Mouse (Mus musculus) layer of hippocampus, postnatal 25 days (tissue): ENCODE results near the gene Smim1. TPM values are rescaled to one million over a fixed set of nuclear protein-coding genes. Genes with fewer than 3 reads are reported as not detected.

ENCODE experiments used
- DNase-seq, 2 experiments: peaks; one replicate each; pipeline ENCODE4 v3.0.0; 2022; ENCODE audit warnings: mixed read lengths in 2 of 2, low spot score in 1 of 2; ENCODE audit errors: extremely low spot score in 1 of 2
- total RNA-seq, 2 experiments: library from RNA; stranded (reverse); gene quantifications; 2 replicates each; pipeline ENCODE4 v1.2.3; 2021

The Smim1 gene
- 1 to 10 TPM; 7.5 to 9.5 TPM for total RNA-seq

GRCm38 (mm10) chr4:154025641-154026440 lies at the start of gene Smim1:
Gene Smim1, minus strand, starts transcription at chr4:154026230.
- DNase-seq: peak in 1 of 2 experiments; percentile 64

- DNase-seq: no peak
These were observed 45.9 kb upstream of the Smim1 start for GRCm38 (mm10) chr4:154071941-154072340.

DNA sequence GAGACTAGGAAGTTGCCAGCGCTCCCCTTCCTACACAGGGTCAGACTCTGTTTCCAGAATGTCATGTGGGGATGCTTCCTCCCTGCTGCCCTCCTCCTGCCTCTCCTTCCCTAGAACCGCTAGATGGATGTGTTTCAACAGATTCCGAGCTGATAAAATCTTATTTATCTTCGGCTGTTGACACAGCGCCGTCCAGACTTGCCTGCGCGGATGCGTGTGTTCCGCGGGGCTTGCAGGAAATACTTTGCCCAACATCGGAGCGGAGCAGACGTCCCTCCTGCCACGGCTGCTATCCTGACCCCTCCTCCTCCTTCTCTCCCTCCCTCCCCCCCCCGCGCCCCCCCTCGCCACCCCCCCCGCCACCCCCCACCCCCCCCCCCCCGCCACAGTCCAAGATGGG lies 45.5 kb upstream of the Smim1 start:
- no peak for DNase-seq

- no peak for DNase-seq
These were observed 44.9 kb upstream of the Smim1 start for GRCm38 (mm10) chr4:154070896-154071295.

- DNase-seq: peak in 1 of 2 experiments; percentile 24
These were observed 39.1 kb upstream of the Smim1 start for GRCm38 (mm10) chr4:154064827-154065773.

GRCm38 (mm10) chr4:154057696-154058095 lies 31.7 kb upstream of the Smim1 start:
- DNase-seq: no peak

GRCm38 (mm10) chr4:154056661-154057060 lies 30.6 kb upstream of the Smim1 start:
- DNase-seq: no peak

GRCm38 (mm10) chr4:154056046-154056445 lies 30.0 kb upstream of the Smim1 start:
- no peak for DNase-seq

DNA sequence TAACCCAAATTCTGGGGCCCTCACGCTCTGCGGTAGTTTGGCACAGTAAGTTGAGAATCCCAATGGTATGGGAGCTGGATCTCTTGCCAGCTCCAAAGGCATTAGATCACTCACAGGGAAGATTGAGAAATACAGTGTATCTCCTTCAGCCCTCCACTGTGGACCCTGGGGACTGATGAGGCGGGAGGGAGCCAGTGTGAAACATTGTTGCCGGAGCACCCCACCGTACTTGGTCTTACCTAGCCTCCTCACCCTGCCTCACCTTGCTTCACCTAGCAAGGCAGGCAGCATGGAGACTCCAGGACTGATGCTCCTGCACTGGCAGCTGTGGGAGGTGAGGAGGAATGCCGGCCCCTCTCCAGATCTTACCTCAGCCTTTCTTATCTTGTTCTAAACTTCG lies 29.5 kb upstream of the Smim1 start:
- DNase-seq: no peak

DNA sequence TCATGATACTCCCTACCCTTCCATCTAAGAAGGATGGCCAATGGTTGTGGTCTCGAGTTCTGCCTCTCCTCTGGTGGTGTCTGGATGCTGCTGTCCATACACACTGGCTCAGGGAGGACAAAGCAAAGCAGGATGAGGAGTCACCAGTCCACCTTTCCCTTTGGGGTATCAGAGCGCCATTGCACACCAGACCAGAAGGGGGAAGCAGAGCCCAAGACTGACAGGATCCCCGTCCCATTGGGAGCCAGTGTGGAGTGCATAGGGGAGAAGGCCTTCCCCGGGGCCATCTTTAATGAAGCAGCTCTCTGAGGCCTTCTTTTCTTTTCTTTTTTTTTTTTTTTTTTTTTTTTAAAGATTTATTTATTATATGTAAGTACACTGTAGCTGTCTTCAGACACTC lies 27.0 kb upstream of the Smim1 start:
- DNase-seq: no peak

DNA sequence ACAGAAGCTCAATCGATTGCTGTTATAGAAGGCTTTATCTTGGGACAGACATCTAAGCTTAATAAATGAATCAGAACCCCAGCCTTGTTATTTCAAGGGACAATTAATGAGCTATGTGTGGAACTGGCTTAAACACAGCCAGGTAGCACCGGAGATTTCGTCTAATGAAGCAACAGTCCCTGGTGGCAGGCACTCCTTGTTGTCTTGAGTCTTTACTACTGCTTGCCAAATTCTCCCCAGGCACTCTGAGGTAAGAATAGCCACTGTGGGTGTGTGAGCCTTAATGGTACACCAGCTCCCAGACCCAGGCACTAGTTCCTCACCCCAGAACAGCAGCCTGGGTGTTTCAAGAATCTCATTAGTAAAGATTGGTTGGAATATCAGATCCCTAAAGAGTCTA lies 25.4 kb upstream of the Smim1 start:
- DNase-seq: no peak

- DNase-seq: no peak
These were observed 19.8 kb upstream of the Smim1 start for GRCm38 (mm10) chr4:154045837-154046236.

DNA sequence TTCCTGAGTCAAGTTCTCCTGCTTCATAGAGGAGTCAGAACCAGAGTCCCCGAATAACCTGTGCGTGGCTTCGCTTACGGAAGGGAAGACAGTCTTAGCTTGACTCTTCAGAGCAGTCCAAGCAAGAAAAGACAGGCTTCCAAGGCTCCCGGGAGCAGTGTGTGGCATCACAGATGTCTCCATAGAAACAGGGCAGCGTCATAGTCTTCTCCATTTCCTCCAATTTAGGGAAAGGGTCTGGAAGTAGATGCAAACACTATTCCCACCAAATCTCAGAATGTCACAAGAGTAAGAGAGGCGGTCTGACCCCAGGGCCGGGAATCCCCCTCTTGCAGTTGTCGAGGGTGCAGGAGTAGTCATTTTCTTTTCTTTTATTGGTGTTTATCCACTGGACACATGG lies 16.5 kb upstream of the Smim1 start, which contains the start of gene Ccdc27:
Ccdc27 (minus strand) TSS at position 101 of the 400 bp plus-strand sequence.
- no peak for DNase-seq

DNA sequence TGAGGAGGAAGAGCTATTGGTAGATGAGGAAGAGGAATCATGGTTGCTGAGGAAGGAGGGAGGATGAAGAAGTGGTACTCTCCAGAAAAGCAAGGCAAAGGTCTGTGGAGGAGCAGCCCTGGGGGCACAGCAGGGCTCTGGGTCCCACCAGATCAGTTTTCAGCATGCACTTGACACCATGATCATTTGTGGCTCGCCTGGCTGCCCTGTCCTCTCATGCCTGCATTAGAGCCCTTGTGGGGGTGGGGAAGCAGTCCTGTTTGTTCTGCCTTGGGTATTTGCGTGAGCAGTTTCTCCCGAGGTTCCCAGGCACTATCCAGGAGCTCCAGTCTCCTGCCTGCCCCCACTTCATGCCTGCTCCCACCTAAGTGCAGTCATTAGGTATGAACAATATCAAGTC lies 11.1 kb upstream of the Smim1 start:
- DNase-seq: no peak

GRCm38 (mm10) chr4:154028646-154029045 lies 2.6 kb upstream of the Smim1 start:
- DNase-seq: no peak

GRCm38 (mm10) chr4:154028066-154028465 lies 2.0 kb upstream of the Smim1 start:
- no peak for DNase-seq

GRCm38 (mm10) chr4:154026441-154026761 lies 371 bp upstream of the Smim1 start:
- no peak for DNase-seq

GRCm38 (mm10) chr4:154024729-154025521 lies 1.1 kb downstream of the Smim1 start:
- DNase-seq: no peak

DNA sequence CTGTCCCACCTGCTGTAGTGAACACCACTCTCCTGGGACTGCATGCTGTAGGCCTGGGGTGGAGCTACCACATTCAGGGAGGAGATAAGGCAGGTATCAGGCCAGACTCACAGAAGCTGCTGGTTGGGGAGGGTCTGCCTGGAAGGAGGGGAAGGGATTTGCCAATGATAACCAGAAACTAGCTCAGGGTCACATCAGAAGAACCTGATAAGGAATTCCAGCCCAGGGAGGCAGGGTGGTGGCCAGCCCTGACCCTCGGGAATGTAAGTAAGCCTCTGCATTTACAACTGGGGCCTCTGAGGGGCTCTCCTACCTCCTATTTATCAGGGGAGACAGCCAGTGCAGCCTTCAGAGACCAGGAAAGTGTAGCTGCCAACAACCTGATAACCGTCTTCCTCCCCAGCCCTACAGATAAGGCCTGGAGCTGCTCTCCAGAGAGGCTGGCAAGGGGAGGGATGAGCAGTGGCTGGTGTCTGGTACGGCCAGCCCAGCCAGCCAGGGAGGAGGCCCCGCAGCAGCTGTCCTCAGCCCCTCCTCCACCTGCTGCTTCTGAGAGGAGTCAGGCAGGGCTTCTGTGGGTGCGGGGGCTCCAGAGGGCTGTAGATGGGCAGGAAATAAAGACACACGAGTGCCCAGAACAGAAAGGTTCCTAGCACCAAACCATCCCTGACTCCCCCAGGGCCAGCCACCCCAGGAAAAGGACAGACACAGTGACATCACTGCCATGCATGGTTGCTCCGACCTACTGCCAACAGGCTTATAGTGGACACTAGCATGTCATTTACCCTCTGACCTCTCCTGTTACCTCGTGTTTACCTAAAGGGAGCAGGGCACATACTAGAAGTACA lies 2.1 kb downstream of the Smim1 start:
- DNase-seq: no peak

DNA sequence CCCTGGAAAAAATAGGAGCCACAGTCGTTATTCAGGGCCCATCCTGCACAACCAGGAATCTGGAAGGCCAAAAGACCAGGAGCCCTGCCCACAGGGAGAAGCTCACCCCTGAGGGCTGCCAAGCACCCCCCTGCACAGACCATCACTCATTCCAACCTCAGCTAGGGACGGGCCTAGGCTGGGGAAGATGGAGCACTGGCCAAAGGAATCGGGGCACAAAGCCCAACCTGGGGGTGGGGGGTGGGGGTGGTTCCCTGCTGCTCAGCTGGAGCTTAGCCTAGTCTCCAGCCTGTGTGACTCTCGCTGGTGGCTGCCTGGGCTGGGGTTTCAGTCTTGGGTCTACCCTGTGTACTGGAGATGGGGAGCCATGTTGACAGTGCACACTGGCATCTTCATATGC lies 3.2 kb downstream of the Smim1 start:
- DNase-seq: no peak
